Mouse (Mus musculus) stomach, embryonic 14.5 days (tissue): Measurements from ENCODE around the gene Arhgap24. TPM values are rescaled to one million over a fixed set of nuclear protein-coding genes. Genes with fewer than 3 reads are reported as not detected.
"Not testable (repeated sequence)": the region's sequence is repeated elsewhere in the genome, so short reads cannot be mapped to it uniquely, and the experiment has no call there.

Experiments
- ATAC-seq: fragments of 200-750 bp; cut with Nextera tagmentation; 2 replicates; pipeline ENCODE4 v1.8.0; 2017; ENCODE audit warnings: low read depth, moderate TSS enrichment; ENCODE audit not compliant: insufficient number of reproducible peaks, insufficient read depth, low FRiP score
- H3K27ac ChIP-seq: fragments of 300-500 bp; sonication (generic); 2 replicates; pipeline ENCODE4 v1.5.1; 2014; ENCODE audit warnings: mild to moderate bottlenecking, low read length, moderate library complexity, mixed read lengths
- H3K27me3 ChIP-seq: fragments of 300-500 bp; sonication (generic); 2 replicates; pipeline ENCODE4 v1.6.1; 2014; ENCODE audit warnings: low read length, control low read depth, mixed read lengths; ENCODE audit not compliant: control insufficient read depth, insufficient read depth
- H3K36me3 ChIP-seq: fragments of 300-500 bp; sonication (generic); 2 replicates; pipeline ENCODE4 v1.6.1; 2014; ENCODE audit warnings: mild to moderate bottlenecking, control low read depth, low read length, moderate library complexity, mixed read lengths; ENCODE audit not compliant: control insufficient read depth, insufficient read depth
- H3K4me1 ChIP-seq: fragments of 300-500 bp; sonication (generic); 2 replicates; pipeline ENCODE4 v1.6.1; 2014; ENCODE audit warnings: low read length, control low read depth, mixed read lengths; ENCODE audit not compliant: control insufficient read depth, insufficient read depth
- H3K4me2 ChIP-seq: fragments of 300-500 bp; sonication (generic); replicated peaks from 2 replicates; pipeline ENCODE4 v1.6.1; 2014; ENCODE audit warnings: low read depth, low read length, control low read depth
- H3K4me3 ChIP-seq: fragments of 300-500 bp; sonication (generic); 2 replicates; pipeline ENCODE4 v1.5.1; 2014; ENCODE audit warnings: low read depth, low read length, control low read depth
- H3K9ac ChIP-seq: fragments of 300-500 bp; sonication (generic); replicated peaks from 2 replicates; pipeline ENCODE4 v1.6.1; 2014; ENCODE audit warnings: low read depth, mild to moderate bottlenecking, control low read depth, low read length, moderate library complexity, mixed read lengths
- H3K9me3 ChIP-seq: fragments of 300-500 bp; sonication (generic); 2 replicates; pipeline ENCODE4 v1.6.1; 2016; ENCODE audit warnings: low read depth, low read length, control low read depth; ENCODE audit not compliant: control insufficient read depth
- WGBS: fragments of 180-500 bp; shearing (Covaris S2); extraction: QIAGEN DNeasy Blood & Tissue Kit; methylation state at CpG from one replicate; pipeline ENCODE4 v1.1.7; 2014; 5-methylcytosine and 5-hydroxymethylcytosine counted together
- polyA plus RNA-seq: library from polyadenylated mRNA; unstranded; fragments of >200 nt; fragmentation: Nextera tagmentation; extraction: Ambion mirVana; gene quantifications from 2 replicates; pipeline ENCODE4 v1.2.1, GENCODE M21; 2014

The Arhgap24 gene
- polyA plus RNA-seq, 1 experiment from 2014 or later: 27.3 TPM

DNA sequence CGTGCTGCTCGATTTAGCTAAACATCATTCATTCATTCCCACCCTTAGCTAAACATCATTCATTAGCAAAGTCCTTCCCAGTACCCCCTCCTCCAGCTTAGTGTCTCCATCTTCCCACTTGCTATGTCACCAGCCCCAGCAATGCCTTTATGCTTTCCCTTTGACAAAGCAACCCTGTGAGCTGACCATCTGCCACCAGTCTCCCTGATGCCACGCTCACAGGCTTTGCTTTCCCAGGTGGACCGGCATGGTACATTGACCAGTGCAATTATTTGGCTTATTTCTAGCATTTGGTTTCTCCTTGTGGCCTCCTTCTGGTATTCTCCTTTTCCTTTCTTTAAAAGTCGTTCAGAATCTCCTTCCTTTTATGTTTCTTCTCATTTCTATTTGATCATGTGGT is 445.6 kb downstream of the Arhgap24 start:
- H3K9me3 ChIP-seq: no peaks in the 10 kb centered on the region
- H3K4me2 ChIP-seq: no peak overlapping the region
- no peak overlapping the region for H3K27ac ChIP-seq
- no peak overlapping the region for H3K4me3 ChIP-seq
- H3K36me3 ChIP-seq: no peaks in the 10 kb centered on the region
- no peak for ATAC-seq
- no peaks in the 10 kb centered on the region for H3K4me1 ChIP-seq
- H3K27me3 ChIP-seq: no peaks in the 10 kb centered on the region
- no peak overlapping the region for H3K9ac ChIP-seq
- WGBS: 79% methylated on average over 5 of the region's 5 CpGs

DNA sequence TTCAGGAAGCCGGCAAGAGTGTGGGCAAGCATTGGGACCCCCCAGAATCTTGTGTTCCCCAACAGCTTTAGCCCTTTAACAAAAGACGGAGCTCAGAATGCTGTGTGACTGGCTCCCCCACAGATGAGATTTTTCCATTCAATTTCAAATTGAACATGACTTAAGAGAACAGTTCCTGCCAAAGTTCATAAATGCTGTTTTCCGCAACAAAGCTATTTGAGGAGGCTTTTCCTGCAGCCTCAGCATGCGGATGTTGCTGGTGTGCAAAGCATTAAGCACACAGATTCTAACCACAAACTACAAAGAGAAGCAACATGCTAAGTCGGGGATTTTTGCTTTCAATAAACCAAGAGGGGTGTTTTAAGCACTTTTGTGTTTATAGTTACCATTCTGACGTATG is 449.0 kb downstream of the Arhgap24 start:
- Histone ChIP-seq H3K9me3 (no peaks in the 10 kb centered on the region), H3K4me3 (no peak overlapping the region), H3K9ac (no peak overlapping the region), H3K36me3 (no peaks in the 10 kb centered on the region), H3K27ac (0 out of 2 replicates have a peak overlapping the region, but pooled peaks have one; percentile 4), H3K4me1 (no peaks in the 10 kb centered on the region), H3K4me2 (no peak overlapping the region), H3K27me3 (no peaks in the 10 kb centered on the region)
- 50% methylated on average over 6 of the region's 6 CpGs for WGBS
- ATAC-seq: no peak

DNA sequence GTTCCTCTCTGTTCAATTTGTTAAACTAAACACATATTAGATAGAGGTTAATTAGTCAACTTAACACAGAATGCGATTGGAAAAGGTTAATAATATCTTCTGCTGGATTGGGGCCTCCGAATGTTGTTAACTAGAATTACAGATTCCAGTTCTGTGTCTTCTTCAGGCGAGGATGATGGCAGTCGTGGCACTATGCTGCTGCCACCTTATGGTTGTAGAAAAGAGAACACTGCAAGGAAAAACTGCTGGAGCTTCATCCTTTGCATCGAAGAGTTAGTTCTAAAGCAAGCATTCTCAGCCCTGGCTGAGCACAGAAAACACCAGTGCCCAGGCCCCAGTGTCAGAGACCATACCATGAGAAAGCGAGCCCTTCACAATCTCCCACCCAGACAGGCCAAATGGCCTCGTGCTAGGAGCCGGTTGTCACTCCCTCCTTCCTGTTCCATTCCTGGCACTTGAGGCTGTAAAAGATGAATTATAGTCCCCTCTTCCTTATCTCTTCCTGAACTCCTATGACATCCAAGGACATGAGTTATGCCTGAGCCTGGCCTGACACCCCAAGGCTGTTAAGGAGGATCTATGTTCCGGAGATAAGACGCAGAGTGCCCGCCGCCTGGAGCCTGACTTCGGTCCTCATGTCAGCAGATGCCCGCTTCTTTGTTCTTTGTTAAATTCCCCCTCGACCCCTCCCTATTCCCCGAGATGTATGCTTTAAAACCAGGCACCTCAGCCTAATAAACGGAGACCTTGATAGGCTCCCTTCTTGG is 462.9 kb downstream of the Arhgap24 start:
- not testable (repeated sequence) for H3K36me3 ChIP-seq, ATAC-seq, H3K4me1 ChIP-seq, H3K4me2 ChIP-seq, H3K27me3 ChIP-seq, H3K9me3 ChIP-seq, H3K4me3 ChIP-seq, H3K27ac ChIP-seq, H3K9ac ChIP-seq
- 75% methylated on average over 17 of the region's 17 CpGs for WGBS

DNA sequence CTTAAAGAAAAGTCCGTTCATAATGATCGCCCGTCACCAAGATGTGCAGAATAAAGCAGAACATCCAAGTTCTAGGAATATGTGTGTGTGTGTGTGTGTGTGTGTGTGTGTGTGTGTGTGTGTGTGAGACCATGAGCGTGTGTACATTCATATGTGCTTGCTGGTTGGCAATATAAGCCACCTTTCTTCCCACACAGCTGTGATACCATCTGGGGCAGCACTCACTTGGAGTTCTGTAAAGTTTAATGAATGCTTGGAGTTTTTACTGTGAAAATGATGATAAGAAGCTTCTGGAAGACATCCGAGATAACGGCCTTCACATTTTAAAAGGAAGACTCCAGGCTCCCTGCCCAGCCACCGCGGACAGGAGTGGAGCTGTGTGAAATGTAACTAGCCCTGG is 465.4 kb downstream of the Arhgap24 start:
- no peak for ATAC-seq
- Histone ChIP-seq H3K4me1 (peaks cover 4% of the 10 kb centered on the region; the same call in 1 of the 2 replicates), H3K27me3 (no peaks in the 10 kb centered on the region), H3K36me3 (no peaks in the 10 kb centered on the region), H3K9me3 (no peaks in the 10 kb centered on the region), H3K4me3 (no peak overlapping the region), H3K27ac (peak overlapping the region; percentile 27; the same call in 1 of the 2 replicates), H3K4me2 (0 out of 2 replicates have a peak overlapping the region, but pooled peaks have one; percentile 12), H3K9ac (no peak overlapping the region)
- 69% methylated on average over 8 of the region's 8 CpGs for WGBS

DNA sequence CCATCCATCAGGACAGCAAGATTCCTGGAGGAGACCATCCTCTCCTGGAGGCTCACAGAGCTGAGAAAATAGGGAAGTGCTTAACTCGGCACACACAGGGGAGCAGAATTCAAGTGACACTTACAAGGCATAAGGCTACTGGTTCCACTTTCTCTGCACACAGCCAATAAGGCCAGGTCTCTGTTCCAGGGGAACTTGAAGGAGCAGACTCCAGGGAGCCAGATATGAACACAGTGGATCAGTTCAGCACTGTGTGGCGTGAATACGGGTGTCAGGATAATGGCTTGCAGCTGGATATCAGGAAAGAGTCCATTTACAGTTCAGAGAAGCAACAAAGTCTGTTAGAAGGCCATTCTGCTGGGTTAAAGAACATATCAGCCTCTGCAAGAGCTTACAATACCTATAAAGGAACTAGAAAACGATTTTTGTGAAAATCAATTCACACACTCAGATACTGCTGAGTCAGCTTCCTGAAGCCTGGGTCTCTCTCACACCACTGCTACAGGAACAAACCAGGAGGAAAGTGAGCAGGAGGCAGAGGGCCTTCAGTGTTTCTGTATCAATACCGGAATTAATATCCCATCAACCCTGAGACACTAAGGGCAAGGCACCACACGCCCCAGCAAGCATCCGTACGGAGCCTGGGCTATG is 466.0 kb downstream of the Arhgap24 start:
- no peaks in the 10 kb centered on the region for H3K36me3 ChIP-seq
- H3K9ac ChIP-seq: no peak overlapping the region
- peak overlapping the region; percentile 27; the same call in 1 of the 2 replicates for H3K27ac ChIP-seq
- H3K4me2 ChIP-seq: 0 out of 2 replicates have a peak overlapping the region, but pooled peaks have one; percentile 12
- peaks cover 4% of the 10 kb centered on the region; the same call in 1 of the 2 replicates for H3K4me1 ChIP-seq
- H3K4me3 ChIP-seq: no peak overlapping the region
- WGBS: 57% methylated on average over 8 of the region's 8 CpGs
- no peaks in the 10 kb centered on the region for H3K9me3 ChIP-seq
- no peaks in the 10 kb centered on the region for H3K27me3 ChIP-seq
- ATAC-seq: 0 out of 2 replicates have a peak, but pooled peaks have one; percentile 37
